Mouse (Mus musculus): ENCODE measurements around the gene Calr. TPM values are rescaled to one million over a fixed set of nuclear protein-coding genes. Genes with fewer than 3 reads are reported as not detected.

The Calr gene
- 1,121 and 1,357 TPM in 2 replicates for total RNA-seq (2012; rRNA removed)

- Histone ChIP-seq H3K4me3 (ENCODE audit: insufficient read depth in 1 of 2, low read depth in 1 of 2, low read length in 2 of 2, poor library complexity in 1 of 2, severe bottlenecking in 1 of 2) (peak within 1 kb of the TSS; percentile 77 to 83), H3K36me3 (ENCODE audit: control insufficient read depth, insufficient read depth, low read length, poor library complexity, severe bottlenecking) (peaks cover 35% of the 10 kb centered on the region), H3K4me1 (ENCODE audit: control insufficient read depth in 2 of 2, insufficient read depth in 2 of 2, low read length in 2 of 2, poor library complexity in 1 of 2) (peaks cover 6 to 13% of the 10 kb centered on the region in 2 experiments; a peak in 2 of 4 replicates), H3K9ac (ENCODE audit: insufficient read depth, low read depth, low read length, poor library complexity, severe bottlenecking) (peak within 1 kb of the TSS; percentile 89), H3K27ac (ENCODE audit: insufficient read depth, low read depth, low read length, poor library complexity, severe bottlenecking) (peak within 1 kb of the TSS; percentile 89), H3K9me3 (ENCODE audit: control insufficient read depth, insufficient read depth, low read depth, low read length) (no peaks in the 10 kb centered on the region)
- TF ChIP-seq ZC3H11A (IDR thresholded peaks at IDR 0.05; ENCODE audit: borderline replicate concordance, low read depth, low read length) (no peak), MAFK (IDR thresholded peaks at IDR 0.05; ENCODE audit: insufficient read depth, low read depth, low read length) (no peak), CHD2 (IDR thresholded peaks at IDR 0.05; ENCODE audit: low read depth, low read length) (peak; percentile 87), HCFC1 (IDR thresholded peaks at IDR 0.05; ENCODE audit: borderline replicate concordance, insufficient read depth, low read length) (peak; percentile 4; the same call in 1 of the 2 replicates), ZNF384 (IDR thresholded peaks at IDR 0.05; ENCODE audit: low read depth, low read length) (no peak)
- in situ Hi-C loops (cut with MboI; ENCODE audit: low sequenced_read_pairs in 2 of 2, unreplicated experiment in 2 of 2): no loop called here
- DNase-seq (ENCODE audit: low read depth, low spot score): peak; percentile 98
These were observed at the start of gene Calr for GRCm38 (mm10) chr8:84846722-84847572. TSS of gene Calr (minus strand) at chr8:84846934.

DNA sequence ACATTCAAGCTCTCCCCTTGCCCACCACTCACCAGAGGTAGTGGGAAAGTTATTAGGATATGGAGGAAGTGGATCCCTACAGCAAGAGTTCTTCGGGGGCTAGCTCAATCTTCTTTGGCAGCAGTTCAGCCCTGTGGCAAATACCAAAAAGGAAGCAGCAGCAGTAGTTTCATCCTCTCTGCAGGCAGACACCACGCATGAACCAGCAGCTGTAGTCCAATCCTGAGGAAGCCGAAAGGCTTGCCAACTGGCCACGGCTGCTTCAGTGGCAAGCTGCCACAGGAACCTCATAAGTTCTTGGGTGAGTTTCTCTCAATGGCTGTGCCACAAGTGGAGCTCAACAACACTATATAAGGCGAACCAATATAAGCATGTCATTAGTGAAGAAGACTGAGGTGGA, 49.2 kb upstream of the Calr start:
- Histone ChIP-seq H3K27ac (ENCODE audit: insufficient read depth, low read depth, low read length, poor library complexity, severe bottlenecking) (no peak overlapping the region), H3K9me3 (ENCODE audit: control insufficient read depth, insufficient read depth, low read depth, low read length) (no peaks in the 10 kb centered on the region), H3K4me3 (ENCODE audit: insufficient read depth in 1 of 2, low read depth in 1 of 2, low read length in 2 of 2, poor library complexity in 1 of 2, severe bottlenecking in 1 of 2) (no peak overlapping the region), H3K36me3 (ENCODE audit: control insufficient read depth, insufficient read depth, low read length, poor library complexity, severe bottlenecking) (peaks cover 3% of the 10 kb centered on the region; the same call in 1 of the 2 replicates), H3K4me1 (ENCODE audit: control insufficient read depth in 2 of 2, insufficient read depth in 2 of 2, low read length in 2 of 2, poor library complexity in 1 of 2) (no peaks in the 10 kb centered on the region; a peak in 1 of 4 replicates), H3K9ac (ENCODE audit: insufficient read depth, low read depth, low read length, poor library complexity, severe bottlenecking) (no peak overlapping the region)
- DNase-seq (ENCODE audit: low read depth, low spot score): no peak
- TF ChIP-seq CHD2 (IDR thresholded peaks at IDR 0.05; ENCODE audit: low read depth, low read length) (no peak), MAFK (IDR thresholded peaks at IDR 0.05; ENCODE audit: insufficient read depth, low read depth, low read length) (no peak), ZC3H11A (IDR thresholded peaks at IDR 0.05; ENCODE audit: borderline replicate concordance, low read depth, low read length) (no peak), HCFC1 (IDR thresholded peaks at IDR 0.05; ENCODE audit: borderline replicate concordance, insufficient read depth, low read length) (no peak), ZNF384 (IDR thresholded peaks at IDR 0.05; ENCODE audit: low read depth, low read length) (no peak)
- in situ Hi-C loops (cut with MboI; ENCODE audit: low sequenced_read_pairs in 2 of 2, unreplicated experiment in 2 of 2): no loop called here

- TF ChIP-seq CHD2 (IDR thresholded peaks at IDR 0.05; ENCODE audit: low read depth, low read length) (no peak), ZC3H11A (IDR thresholded peaks at IDR 0.05; ENCODE audit: borderline replicate concordance, low read depth, low read length) (no peak), MAFK (IDR thresholded peaks at IDR 0.05; ENCODE audit: insufficient read depth, low read depth, low read length) (no peak), ZNF384 (IDR thresholded peaks at IDR 0.05; ENCODE audit: low read depth, low read length) (no peak), HCFC1 (IDR thresholded peaks at IDR 0.05; ENCODE audit: borderline replicate concordance, insufficient read depth, low read length) (no peak)
- peak within 1 kb of the TSS; percentile 77 for H3K9ac ChIP-seq (ENCODE audit: insufficient read depth, low read depth, low read length, poor library complexity, severe bottlenecking)
- DNase-seq (ENCODE audit: low read depth, low spot score): peak; percentile 95
- in situ Hi-C loops (cut with MboI; ENCODE audit: low sequenced_read_pairs in 2 of 2, unreplicated experiment in 2 of 2): no loop called here
- peaks cover 11% of the 10 kb centered on the region; the same call in 1 of the 2 replicates for H3K36me3 ChIP-seq (ENCODE audit: control insufficient read depth, insufficient read depth, low read length, poor library complexity, severe bottlenecking)
- H3K9me3 ChIP-seq (ENCODE audit: control insufficient read depth, insufficient read depth, low read depth, low read length): no peaks in the 10 kb centered on the region
- peak within 1 kb of the TSS; percentile 72 to 88 for H3K4me3 ChIP-seq (ENCODE audit: insufficient read depth in 1 of 2, low read depth in 1 of 2, low read length in 2 of 2, poor library complexity in 1 of 2, severe bottlenecking in 1 of 2)
- H3K27ac ChIP-seq (ENCODE audit: insufficient read depth, low read depth, low read length, poor library complexity, severe bottlenecking): no peak within 1 kb of the TSS
- no peaks in the 10 kb centered on the region; a peak in 1 of 4 replicates for H3K4me1 ChIP-seq (ENCODE audit: control insufficient read depth in 2 of 2, insufficient read depth in 2 of 2, low read length in 2 of 2, poor library complexity in 1 of 2)
These were observed 47.0 kb upstream of the Calr start, which contains the start of gene Gcdh for GRCm38 (mm10) chr8:84893709-84894134. TSS of gene Gcdh (minus strand) at chr8:84893921.

GRCm38 (mm10) chr8:84892993-84893708, 46.4 kb upstream of the Calr start:
- peaks cover 17% of the 10 kb centered on the region; the same call in 1 of the 2 replicates for H3K36me3 ChIP-seq (ENCODE audit: control insufficient read depth, insufficient read depth, low read length, poor library complexity, severe bottlenecking)
- no peaks in the 10 kb centered on the region for H3K9me3 ChIP-seq (ENCODE audit: control insufficient read depth, insufficient read depth, low read depth, low read length)
- no peaks in the 10 kb centered on the region; a peak in 1 of 4 replicates for H3K4me1 ChIP-seq (ENCODE audit: control insufficient read depth in 2 of 2, insufficient read depth in 2 of 2, low read length in 2 of 2, poor library complexity in 1 of 2)
- peak overlapping the region; percentile 72 to 88 for H3K4me3 ChIP-seq (ENCODE audit: insufficient read depth in 1 of 2, low read depth in 1 of 2, low read length in 2 of 2, poor library complexity in 1 of 2, severe bottlenecking in 1 of 2)
- H3K9ac ChIP-seq (ENCODE audit: insufficient read depth, low read depth, low read length, poor library complexity, severe bottlenecking): peak overlapping the region; percentile 77
- TF ChIP-seq MAFK (IDR thresholded peaks at IDR 0.05; ENCODE audit: insufficient read depth, low read depth, low read length): no peak
- TF ChIP-seq CHD2 (IDR thresholded peaks at IDR 0.05; ENCODE audit: low read depth, low read length): no peak
- TF ChIP-seq ZNF384 (IDR thresholded peaks at IDR 0.05; ENCODE audit: low read depth, low read length): no peak
- TF ChIP-seq ZC3H11A (IDR thresholded peaks at IDR 0.05; ENCODE audit: borderline replicate concordance, low read depth, low read length): no peak
- no peak for TF ChIP-seq HCFC1 (IDR thresholded peaks at IDR 0.05; ENCODE audit: borderline replicate concordance, insufficient read depth, low read length)
- no peak for DNase-seq (ENCODE audit: low read depth, low spot score)
- H3K27ac ChIP-seq (ENCODE audit: insufficient read depth, low read depth, low read length, poor library complexity, severe bottlenecking): no peak overlapping the region
- in situ Hi-C loops (cut with MboI; ENCODE audit: low sequenced_read_pairs in 2 of 2, unreplicated experiment in 2 of 2): no loop called here

Data from ES-E14 (cell line).